Mouse (Mus musculus) adrenal gland, adult 18-20 months (tissue): ENCODE measurements around the gene Ppfibp2. TPM values are rescaled to one million over a fixed set of nuclear protein-coding genes. Genes with fewer than 3 reads are reported as not detected.
A peak's percentile ranks its signal among the peaks of the same experiment; 100 is the strongest.

ENCODE experiments used
- DNase-seq, 2 experiments: peaks; one replicate each; pipeline ENCODE4 v3.0.0; 2021 to 2022; ENCODE audit warnings: low spot score in 2 of 2
- total RNA-seq, 2 experiments: library from RNA; stranded (reverse); gene quantifications; 1 replicate in 1 of 2; 2 replicates in 1 of 2; pipeline ENCODE4 v1.2.3; 2021

The Ppfibp2 gene
- total RNA-seq, 2 experiments from 2014 or later, result 4.0 TPM

DNA sequence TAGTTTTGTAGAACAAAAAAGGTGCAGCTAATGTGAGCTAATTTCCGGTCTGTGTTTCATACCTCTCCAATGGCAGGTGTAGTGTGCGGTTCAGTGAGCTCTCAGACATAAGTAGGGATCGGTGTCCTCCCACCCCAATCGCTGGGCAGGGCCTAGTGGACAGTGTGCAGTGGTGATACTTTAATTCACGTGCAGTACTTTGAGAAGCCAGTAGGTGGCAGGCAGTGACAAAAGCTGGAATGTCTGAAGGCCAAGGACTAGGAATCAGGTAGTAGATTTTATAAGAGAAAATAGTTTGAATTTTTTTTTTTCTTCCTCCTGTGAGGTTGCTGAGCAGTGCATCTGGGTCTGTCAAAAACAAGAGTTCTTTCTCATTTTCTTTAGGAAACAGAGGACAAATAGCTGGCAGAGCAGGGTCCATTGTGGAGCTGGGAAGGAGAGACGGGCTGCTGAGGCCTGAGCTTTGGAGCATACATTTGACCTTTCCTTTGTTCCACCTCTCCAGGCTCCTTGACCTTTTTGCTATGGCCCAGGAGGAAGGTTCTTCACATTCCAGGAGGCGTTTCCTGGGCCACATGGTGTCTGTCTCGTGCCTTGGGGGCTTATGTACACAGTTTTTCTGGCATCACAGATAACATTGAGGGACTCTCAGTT, 66.3 kb downstream of the Ppfibp2 start:
- DNase-seq, result peak; percentile 58 to 63

DNA sequence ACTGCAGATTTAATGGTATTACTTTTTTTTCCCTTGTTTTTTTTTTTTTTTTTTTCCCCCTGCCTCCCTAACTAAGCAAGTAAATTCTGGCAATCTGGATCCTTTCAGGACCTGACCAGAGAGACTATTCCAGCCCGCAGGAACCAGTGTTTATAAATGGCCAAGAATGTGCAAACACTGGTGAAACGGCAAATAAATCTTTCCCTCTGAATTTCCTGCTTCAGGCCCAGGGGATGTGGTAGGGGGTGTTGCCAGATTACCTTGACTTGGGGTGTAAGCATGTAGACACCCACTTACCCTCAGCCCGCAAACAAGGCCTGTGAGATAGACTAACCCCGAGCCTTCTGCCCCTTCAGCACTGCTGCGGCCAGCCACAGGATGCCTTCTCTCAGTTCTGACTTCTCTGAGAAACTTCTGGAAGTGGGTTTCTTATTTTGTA, 66.9 kb downstream of the Ppfibp2 start:
- DNase-seq, result no peak

DNA sequence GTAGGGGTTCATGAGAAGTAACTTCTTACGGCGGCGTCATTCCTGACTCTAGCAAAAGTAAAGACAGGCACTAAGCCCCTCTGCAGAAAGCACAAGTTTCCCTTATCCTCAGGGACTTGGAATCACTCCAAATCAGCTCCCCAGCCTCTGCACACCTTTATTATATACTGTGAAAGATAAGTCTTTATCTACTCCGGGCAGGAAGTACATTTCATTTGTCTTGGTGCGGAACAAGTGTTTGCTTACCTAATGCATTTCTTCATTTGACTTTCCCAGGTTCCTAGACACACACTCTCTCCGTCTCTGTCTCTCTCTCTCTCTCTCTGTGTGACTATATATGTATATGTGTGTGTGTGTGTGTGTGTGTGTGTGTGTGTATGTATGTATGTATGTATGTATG, 68.6 kb downstream of the Ppfibp2 start:
- no peak for DNase-seq

DNA sequence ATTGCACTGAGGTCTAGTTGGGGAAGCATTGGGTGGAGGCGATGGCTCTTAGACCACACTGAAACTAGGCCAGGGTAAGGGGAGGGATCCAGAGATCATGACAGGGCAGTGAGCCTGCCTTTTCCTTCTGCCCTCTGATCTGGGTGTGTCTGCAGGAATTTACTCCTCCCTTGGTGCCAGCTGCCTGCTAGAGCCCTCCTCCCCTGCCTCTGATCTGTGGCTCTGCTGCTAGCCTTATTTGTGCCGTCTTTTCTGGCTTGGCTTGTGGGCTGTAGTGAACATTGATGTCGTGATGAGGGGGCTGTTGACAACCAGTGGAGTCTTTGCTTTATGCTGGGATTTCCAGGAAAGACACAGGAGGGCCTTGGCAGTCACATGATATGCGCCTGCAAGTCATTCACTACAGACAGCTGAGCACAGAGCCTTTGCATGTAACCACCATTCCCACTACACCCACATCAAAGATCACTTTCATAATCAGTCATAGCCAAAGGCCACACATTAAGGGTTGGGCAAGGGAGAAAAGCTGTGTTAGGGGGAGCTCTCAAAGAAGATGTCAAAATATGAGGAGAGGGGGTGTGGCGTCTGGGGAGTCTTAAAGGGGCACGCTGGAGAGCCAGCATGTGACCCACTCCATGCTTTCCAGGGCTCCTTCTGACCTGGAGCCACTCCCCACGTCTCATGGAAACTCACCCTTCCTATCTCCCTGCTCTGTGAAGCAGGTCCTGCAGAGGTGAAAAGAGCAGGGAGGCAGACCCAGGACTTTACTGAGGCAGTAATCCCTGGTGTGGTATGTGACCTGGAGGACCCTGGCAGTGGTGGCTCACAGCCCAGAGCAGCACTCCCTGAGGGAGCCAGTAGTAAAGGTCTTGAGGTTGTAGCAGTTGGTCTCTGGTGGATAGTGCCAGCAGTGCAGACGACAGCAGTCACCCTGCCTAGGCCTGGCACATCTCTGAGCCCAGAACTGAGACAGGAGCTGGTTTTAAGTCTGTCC, 69.4 kb downstream of the Ppfibp2 start:
- DNase-seq, result no peak

DNA sequence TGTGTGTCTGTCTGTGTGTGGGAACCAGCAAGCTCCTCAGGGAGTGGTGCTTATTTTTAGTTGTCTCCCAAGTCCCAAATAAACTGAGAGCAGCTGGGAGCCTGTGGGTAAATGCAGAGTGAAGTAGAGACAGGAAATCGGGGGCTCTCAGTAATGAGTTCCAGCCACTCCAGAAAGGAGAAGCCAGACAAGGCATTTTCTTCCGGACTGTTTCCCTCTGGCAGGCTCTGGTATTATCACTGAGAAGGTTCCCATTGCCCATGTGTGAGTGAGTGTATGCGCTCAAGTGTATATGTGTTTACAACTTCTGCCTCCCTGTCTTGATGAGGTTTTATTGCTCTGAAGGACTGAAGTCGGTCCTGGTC, 70.2 kb downstream of the Ppfibp2 start:
- DNase-seq, result no peak

DNA sequence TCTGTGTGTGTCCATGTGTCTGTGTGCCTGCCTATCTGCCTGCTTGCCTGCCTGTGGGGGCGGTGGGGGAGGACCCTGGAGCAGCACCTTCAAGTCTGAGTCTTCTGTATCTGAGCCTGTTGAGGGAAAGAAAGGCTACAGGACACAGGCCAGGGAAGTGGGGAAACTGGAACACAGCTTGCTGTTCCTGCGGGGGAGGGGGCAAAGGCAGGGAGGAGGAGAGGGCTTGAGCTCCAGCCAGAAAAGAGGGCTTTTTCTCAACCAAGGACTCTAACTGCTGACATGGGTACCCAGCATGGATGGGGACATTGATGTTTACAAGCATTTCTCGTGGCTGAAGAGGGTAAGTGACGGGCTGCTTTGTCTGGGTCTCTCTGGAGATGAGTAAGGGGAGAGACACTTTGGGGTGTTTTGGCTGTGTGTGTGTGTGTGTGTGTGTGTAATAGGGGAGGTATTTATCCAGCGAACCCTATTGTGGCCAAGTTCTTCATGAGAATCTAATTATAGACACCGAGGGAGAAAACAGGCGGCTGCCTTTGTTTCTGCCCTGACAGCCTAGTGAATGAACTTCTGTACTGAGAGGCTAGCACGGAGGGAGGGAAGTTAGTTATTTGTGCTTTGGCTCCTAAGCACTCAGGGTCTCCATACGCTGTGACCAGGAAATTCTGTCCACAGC, 70.7 kb downstream of the Ppfibp2 start:
- no peak for DNase-seq

DNA sequence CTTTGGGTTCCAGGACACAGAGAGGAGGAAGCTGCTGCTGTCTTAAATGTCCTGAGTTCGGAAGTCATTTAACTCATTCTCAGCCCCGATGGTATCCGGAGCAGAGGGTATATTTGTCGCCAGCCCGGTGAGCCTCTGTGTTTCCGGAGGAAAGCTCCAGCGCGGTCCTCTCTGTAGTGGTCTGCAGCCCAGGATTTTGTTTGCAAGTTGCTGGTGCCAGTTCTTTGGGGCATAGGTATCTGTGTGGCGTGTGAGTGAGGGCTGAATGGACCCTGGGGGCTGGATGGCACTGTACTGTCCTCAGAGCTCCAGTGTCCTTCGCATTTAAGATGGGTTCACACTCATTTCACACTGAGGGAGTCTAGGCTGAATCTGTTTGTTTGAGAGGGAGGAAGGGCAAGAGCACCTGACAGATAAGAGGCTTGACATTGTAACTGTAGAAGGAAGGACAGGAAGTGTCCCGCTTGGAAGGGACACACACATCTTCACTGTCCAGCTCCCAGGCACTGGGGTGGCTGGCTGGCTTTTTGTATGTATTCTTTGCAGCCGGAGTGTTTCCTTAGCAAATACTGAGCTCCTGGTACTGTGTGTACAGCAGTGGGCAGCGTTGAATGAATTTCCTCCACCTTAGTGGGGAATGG, 71.4 kb downstream of the Ppfibp2 start:
- DNase-seq, result no peak

DNA sequence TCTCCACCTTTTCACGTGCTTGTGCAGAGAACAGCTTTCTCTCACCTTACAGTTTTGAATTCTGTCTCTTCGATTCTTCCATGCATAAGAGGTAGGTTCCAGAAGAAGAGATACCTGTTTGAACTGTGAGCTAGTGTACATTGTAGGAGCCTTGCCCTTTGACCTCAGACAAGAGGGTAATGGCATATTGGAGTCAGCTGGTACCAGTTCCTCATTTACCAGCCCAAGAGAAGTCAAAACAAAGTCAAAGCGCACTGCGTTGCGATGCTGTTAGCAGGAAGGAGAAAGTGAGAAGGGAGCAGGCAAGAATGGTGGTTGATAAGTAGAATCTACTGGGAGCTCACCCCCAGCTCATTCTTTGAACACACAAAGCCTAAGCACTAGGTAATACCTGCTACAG, 73.5 kb downstream of the Ppfibp2 start:
- DNase-seq, result no peak

DNA sequence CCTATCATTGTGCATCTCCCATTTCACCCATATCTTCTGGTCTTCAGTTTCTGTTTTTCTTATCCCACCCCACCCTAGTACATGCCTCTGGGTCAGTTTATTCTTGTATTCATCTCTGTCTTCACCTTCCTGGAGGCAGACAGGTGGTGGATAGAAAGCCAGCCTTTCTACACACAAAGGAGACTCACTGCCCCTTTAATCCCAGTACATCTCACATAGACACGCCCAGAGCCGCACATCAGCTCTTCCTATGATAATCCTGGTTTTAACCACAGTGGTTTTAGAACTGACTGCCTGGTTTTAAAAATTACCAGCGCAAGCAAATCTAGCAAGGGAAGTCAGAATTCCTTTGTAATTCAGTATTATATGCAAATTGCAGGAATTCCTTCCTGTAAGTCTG, 80.2 kb downstream of the Ppfibp2 start:
- no peak for DNase-seq

DNA sequence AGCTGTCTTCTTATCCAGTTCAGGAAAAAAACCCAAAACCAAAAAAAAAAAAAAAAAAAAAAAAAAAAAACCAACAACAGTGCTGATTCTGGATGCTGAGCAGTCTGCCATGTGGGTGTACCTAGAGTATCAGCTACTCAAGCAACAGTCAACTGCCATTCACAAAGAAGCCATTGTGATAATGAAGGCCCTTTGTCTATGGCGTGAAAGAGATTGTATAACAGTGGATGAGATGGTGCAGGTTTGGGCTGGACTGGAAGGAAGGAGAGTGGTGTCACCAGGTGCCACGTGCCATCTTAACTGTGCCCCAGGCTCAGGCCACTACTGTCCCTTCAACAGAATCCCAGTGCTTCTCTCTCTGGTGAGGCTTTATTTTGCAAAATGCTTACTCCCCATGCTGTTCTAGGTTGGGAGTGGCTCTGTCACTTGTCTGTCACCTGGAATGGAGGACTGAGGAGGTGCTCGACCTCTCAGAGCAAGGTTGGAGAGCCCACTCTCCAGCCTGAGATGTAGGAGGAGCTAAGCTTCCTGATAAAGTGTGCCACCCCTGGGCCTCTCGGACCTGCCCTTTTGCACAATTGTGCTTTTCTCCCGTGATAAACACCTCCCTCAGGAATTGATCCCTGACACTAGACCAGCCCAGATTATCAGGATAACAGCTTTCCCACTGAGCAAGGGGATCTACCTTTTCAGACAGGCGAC, 85.3 kb downstream of the Ppfibp2 start:
- DNase-seq, result no peak

DNA sequence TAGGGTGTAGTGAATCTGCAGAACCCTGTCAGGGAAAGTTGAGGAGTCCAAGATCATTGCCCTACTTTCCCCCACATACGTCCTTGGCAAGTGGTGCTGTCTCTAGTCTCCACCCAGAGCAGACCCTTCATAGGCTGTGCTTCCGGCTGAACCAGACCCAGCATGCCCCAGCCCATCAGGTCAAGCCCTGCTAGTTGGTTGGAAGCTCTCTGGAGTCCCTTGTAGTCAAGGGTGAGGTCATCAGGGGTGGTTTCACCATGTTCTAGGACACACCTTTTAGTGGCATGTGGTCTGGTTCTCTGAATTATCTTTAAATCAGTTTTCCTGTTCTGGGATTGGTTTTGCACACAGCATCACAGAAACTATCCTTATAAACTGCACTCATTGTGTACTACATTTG, 86.3 kb downstream of the Ppfibp2 start:
- no peak for DNase-seq

DNA sequence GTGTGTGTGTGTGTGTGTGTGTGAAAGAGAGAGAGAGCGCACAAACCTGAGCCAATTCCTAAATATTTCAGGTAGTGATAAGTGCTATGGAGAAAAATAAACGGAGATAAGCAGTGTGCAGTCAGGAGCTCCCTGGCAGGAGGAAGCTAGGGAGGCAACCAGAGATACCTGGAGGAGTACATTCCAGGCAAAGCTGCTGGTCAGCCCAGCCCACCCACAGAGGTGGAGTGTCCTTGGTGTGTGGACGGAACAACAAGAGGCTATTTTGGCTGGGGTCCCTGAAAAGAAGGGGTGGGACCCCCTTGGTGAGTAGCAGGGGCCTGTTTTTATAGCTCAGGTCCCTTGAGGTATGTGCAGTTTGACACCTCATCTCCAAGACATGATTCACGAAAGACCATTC, 88.2 kb downstream of the Ppfibp2 start:
- DNase-seq, result no peak

DNA sequence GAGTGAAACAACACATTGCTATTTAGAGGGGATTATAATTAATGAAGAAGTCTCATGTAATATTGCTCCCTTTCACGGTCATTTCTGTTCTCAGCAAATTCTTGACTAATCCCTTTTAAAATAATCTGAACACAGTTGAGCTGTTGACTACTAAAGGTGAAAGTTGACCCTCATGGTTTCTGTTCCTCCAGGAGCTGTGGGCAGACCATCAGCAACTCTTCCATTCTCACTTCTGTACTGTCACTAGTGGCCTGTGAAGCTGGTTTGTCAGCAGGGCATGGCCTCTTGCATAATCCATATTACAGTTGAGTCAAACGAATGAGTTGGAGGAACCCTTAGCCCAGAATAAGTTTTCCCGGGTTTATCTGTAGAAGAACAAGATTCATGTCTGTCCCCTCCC, 88.6 kb downstream of the Ppfibp2 start:
- no peak for DNase-seq

DNA sequence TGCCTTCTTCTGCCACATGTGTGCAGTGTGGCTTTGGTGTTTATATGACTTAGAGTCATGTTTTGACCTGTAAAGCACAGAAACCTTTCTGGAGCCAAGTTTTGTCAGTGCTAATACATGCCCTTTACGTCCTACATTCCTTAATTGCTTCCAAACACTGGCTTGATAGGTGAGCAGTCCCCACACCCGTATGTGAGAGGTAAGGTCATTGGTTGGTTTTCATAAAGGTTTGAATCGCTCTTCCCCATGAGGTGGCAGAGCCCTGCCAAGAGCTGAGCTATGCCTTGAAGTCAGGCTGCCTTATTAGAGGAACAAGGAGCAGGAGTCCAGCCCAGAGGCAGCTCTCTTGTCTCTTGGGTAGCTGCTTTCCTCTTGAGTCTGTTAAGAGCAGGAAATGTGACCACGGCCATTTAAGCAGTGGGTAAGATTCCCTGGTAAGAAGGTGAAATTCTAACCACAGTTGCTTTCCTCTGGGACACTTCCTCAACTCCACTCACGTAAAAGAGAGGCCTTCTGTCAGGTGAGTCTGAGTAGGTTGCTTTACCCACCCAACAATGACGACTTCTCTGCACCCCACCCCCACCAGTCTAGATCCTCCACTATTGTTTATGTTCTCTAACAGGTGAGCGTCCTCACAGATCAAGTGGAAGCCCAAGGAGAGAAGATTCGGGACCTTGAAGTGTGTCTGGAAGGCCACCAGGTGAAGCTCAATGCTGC, 90.4 kb downstream of the Ppfibp2 start:
- no peak for DNase-seq

DNA sequence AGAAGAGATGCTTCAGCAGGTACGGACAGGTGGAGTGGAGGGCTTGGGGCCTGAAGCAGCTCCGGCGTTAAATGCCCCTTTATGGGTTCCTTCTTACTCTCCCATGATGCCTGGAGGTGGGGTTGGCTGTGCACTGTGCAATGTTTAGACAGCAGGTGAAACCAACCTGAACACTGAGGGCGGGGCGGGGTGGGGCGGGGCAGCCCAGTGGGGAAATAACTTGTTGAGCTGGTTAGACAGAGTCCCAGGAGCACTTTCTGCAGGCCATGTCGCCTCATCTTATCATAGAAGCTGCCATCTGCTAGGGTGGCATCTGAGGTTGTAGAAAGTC, 90.9 kb downstream of the Ppfibp2 start:
- no peak for DNase-seq

DNA sequence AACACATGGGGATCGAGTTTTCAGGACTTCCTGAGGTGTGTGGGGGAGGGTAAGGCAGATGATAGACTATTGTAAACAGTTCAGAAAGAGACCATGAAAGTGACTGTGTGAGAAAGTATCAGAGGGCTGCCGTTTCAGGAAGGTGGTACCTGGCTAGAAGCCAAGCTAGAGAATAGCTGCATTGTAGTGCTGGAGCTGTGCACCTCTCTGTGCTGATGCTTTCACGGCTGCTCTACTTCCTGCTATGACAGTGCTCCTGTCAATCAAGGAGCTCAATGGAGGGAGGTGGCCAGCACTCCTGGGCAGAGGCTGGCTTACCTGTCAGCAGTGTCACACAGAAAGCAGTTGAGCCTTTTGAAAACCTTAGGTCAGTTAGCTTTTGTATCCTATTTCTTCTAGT, 92.4 kb downstream of the Ppfibp2 start:
- DNase-seq, result no peak

DNA sequence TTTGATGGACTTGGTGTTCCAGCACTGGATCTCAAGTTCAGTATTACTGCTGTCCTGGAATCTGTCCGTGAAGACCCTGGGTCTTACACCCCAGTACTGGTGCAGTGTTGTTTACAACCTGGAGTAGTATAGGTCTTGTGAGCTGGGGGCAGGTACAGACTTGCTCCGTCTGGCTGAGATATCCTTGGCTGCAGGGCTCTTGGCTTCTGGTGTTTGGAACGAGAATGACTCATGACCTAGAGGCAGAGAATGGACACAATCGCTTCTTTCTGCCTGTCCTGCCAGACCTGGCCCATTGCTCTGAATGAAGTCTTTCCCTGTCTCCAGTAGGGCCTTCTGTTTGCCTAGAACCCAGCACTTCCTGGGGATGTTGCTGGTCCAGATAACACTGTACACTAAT, 93.0 kb downstream of the Ppfibp2 start:
- no peak for DNase-seq

DNA sequence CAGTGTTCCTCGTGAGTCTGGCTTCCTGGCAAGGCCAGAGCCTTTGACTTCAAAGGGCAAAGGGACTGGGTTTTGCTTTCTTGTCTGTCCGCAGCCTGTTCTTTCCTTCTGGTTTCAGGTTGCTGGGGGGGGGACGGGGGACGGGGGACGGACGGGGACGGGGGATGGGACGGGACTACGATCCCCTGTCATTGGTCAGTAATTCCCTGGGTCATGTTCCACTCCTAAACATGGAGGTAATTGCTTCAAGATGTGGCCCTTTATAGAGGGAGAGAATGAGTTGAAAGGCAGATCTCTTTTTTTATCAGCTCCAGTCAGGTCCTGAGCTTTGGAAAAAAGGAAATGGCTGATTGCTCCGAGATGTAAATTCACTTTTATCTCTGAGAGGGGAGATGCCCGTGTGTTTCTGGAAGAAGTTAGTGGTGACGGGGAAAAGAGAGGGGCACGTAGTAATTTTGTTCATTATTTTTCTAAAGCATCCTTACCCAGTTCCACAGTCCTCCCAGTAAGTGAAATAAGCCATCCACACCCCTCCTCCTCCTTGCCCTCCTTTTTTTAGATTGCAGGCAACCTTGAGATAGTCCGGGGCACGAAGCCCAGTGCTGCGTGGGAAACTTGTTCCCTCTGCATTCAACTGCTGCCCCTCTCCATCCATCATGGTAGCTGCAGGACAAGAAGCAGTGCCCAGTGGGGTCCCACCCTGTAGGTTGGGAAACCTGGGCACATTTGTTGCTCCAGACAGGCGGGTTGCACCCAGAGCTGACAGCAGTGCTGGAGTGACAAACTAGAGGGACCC, 95.6 kb downstream of the Ppfibp2 start:
- no peak for DNase-seq

DNA sequence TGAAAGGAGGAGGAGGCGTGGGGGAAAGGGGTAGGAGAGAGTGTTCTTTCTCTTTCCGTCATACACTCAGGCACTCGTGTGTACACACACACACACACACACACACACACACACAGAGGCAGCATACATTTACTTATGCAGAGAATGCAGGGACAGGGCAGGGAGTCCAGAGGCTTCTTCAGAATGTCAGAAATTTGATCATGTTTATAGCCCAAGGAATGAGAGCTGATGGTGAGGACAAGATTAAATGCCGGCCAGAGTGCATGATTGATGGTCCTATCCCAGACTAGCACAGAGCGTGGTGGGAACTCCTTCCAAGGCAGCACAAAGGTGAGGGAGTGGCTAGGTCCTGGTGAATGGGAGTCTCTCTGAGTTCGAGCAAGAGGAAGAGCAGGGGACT, 96.5 kb downstream of the Ppfibp2 start:
- no peak for DNase-seq
